Mouse (Mus musculus): ENCODE measurements at regions not wholly inside any gene's neighbourhood (a gene's known extent, or its start where the extent isn't known, plus 50 kb on each side); places are given as distances from the start of the nearest gene placed in this dataset.

DNA sequence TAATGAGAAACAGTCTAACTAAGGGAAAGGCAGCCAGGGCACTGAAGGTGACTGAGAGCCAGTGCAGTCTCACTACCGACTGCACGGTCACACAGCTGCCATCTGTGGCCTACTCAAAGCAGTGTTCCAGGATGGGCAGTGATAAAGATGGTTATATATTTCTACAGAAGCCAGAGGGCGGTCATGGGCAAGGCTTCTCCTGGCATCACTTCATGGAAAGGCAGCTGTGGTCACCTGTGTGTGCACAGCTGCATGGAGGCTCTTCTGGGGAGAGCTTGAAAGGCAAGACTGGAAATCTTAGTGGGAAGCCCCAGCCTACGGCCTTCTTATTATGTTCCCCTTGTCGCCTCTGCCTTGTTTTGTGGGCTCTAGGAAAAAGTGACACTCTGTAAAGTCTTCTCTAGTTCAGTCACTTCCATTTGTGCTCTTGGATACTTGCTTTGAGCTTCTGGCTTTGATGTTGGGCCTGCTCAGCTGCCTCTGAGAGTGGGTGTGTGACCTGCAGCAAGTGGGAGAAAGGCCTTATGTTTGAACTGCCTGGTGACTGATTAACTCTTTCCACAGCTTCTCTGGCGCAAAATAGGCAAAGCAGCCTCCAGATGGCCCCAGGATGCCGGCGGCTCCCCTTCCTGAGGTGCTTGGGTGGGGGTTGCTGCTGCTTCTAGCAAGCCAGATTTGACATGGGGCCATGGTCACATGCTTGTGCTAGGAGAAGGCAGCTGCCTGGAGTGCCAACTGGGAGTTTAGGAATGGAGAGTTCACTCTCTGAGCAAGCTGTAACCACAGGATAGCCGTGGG is 141.4 kb upstream of the Pdzrn3 start:
- H3K4me2 ChIP-seq (replicated peaks; ENCODE audit: low read depth), result no peak overlapping the region
- no peaks in the 10 kb centered on the region for H3K27me3 ChIP-seq (ENCODE audit: control insufficient read depth, insufficient read depth, low read length)
- H3K4me1 ChIP-seq (replicated peaks; ENCODE audit: control insufficient read depth, insufficient read depth), result no peaks in the 10 kb centered on the region
- ATAC-seq (ENCODE audit: low FRiP score, low TSS enrichment) (no peak), DNase-seq (ENCODE audit: low spot score) (peak; percentile 25)
- H3K27ac ChIP-seq (replicated peaks), result no peak overlapping the region
- H3K9ac ChIP-seq (ENCODE audit: low read length), result no peak overlapping the region; the same call in 1 of the 2 replicates
- WGBS, result 34% methylated on average over 9 of the region's 9 CpGs
- H3K36me3 ChIP-seq (ENCODE audit: control insufficient read depth, insufficient read depth, low read length), result no peaks in the 10 kb centered on the region
- no peak overlapping the region for H3K4me3 ChIP-seq (ENCODE audit: low read depth, low read length)
- H3K9me3 ChIP-seq (ENCODE audit: control insufficient read depth, low read length), result no peaks in the 10 kb centered on the region
- TF ChIP-seq EP300 (optimal IDR thresholded peaks at IDR 0.05), result no peak
- peak; percentile 40 for TF ChIP-seq CTCF (IDR thresholded peaks at IDR 0.05; ENCODE audit: low read depth)

DNA sequence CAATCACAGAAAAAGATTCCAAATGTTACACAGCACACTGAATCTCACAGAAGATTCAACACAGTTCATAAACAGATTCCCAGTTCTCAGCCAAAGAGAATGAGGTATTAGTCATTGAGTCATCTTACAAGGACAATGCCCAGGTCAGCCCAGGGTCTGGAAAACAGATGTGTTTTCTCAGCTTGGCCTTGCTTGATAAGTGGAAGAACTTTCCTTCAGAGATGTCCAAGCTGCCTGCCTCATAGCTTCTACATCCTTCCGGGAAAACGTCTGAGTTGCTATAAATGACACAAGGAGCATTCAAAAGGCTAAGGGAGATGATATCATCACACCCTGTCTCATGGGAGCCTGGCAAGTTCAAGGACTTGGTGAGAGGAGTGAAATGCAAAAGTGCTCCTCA is 139.9 kb upstream of the Pdzrn3 start:
- WGBS, result 43% methylated on average over 2 of the region's 2 CpGs
- no peak for ATAC-seq (ENCODE audit: low FRiP score, low TSS enrichment)
- H3K9ac ChIP-seq (ENCODE audit: low read length), result no peak overlapping the region

DNA sequence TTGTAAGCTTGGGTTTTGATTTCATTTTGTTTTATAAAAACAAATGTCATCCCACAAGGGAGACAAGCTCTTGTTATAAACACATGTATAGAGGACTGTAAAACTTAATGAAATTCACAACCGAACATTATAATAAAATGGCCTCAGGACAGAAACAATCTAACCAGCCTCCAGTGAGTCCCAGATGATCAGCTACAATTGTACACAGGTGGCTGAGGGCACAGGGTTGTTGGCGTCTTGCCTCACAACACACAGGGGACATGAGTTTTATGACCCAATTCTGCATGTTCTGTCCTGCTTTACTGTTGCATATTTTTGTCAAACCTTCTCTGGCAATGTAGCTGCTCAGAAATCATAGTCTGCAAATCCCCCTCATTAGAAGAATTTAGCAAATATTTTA is 136.0 kb upstream of the Pdzrn3 start:
- H3K9ac ChIP-seq (ENCODE audit: low read length), result no peak overlapping the region
- H3K27ac ChIP-seq (replicated peaks), result no peak overlapping the region
- no peaks in the 10 kb centered on the region for H3K4me1 ChIP-seq (replicated peaks; ENCODE audit: control insufficient read depth, insufficient read depth)
- H3K36me3 ChIP-seq (ENCODE audit: control insufficient read depth, insufficient read depth, low read length), result no peaks in the 10 kb centered on the region
- H3K9me3 ChIP-seq (ENCODE audit: control insufficient read depth, low read length), result no peaks in the 10 kb centered on the region
- H3K4me2 ChIP-seq (replicated peaks; ENCODE audit: low read depth), result no peak overlapping the region
- TF ChIP-seq EP300 (optimal IDR thresholded peaks at IDR 0.05), result no peak
- TF ChIP-seq CTCF (IDR thresholded peaks at IDR 0.05; ENCODE audit: low read depth), result no peak
- no peak overlapping the region for H3K4me3 ChIP-seq (ENCODE audit: low read depth, low read length)
- WGBS, result 63% methylated on average over 2 of the region's 2 CpGs
- ATAC-seq (ENCODE audit: low FRiP score, low TSS enrichment), result no peak
- H3K27me3 ChIP-seq (ENCODE audit: control insufficient read depth, insufficient read depth, low read length), result no peaks in the 10 kb centered on the region
- DNase-seq (ENCODE audit: low spot score), result no peak

More for the DNA sequence above, 139.9 kb upstream of the Pdzrn3 start:
- H3K4me2 ChIP-seq (replicated peaks; ENCODE audit: low read depth), result no peak overlapping the region
- H3K4me3 ChIP-seq (ENCODE audit: low read depth, low read length), result no peak overlapping the region
- DNase-seq (ENCODE audit: low spot score), result no peak
- H3K4me1 ChIP-seq (replicated peaks; ENCODE audit: control insufficient read depth, insufficient read depth), result no peaks in the 10 kb centered on the region
- no peaks in the 10 kb centered on the region for H3K36me3 ChIP-seq (ENCODE audit: control insufficient read depth, insufficient read depth, low read length)
- H3K27ac ChIP-seq (replicated peaks), result no peak overlapping the region
- H3K27me3 ChIP-seq (ENCODE audit: control insufficient read depth, insufficient read depth, low read length), result no peaks in the 10 kb centered on the region
- no peak for TF ChIP-seq EP300 (optimal IDR thresholded peaks at IDR 0.05)
- no peak for TF ChIP-seq CTCF (IDR thresholded peaks at IDR 0.05; ENCODE audit: low read depth)
- H3K9me3 ChIP-seq (ENCODE audit: control insufficient read depth, low read length), result no peaks in the 10 kb centered on the region

DNA sequence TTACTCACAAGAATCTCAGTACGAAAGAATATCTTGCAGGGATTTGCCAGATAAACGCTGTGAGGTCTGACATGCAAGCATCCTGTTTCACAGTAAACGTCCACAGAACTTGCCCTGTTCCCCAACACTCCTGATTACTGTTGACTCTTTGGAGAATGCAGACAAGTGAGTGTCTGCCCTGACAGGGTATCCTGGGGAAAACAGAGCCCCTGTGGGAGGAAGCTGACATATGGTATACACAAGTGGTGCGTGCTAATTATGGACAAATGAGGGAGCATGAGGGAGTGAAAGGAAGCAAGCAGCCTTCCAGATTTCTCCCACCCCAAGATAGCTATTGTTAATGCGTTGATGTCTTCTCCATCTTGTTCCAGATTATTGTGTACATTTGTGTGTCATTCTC is 124.5 kb upstream of the Pdzrn3 start:
- no peak for DNase-seq (ENCODE audit: low spot score)

DNA sequence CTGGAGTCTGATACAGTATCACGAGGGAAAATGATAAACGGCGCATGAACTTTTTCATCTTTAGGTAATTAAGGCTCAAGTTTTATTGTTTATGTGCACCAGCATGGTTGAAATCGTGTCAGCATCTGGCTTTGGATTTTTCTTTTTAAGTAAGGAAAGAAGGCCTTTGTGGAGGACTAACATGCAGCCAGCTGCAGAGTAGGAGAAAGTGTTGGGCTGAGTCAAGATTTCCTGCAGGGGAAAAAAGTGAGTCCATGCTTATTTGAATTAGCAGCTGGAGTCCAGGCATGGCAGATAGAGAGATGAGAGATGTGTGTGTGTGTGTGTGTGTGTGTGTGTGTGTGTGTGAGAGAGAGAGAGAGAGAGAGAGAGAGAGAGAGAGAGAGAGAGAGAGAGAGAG is 124.0 kb upstream of the Pdzrn3 start:
- 71% methylated on average over 4 of the region's 4 CpGs for WGBS
- H3K36me3 ChIP-seq (ENCODE audit: control insufficient read depth, insufficient read depth, low read length), result no peaks in the 10 kb centered on the region
- ATAC-seq (ENCODE audit: low FRiP score, low TSS enrichment) (no peak), DNase-seq (ENCODE audit: low spot score) (no peak)
- no peak overlapping the region for H3K9ac ChIP-seq (ENCODE audit: low read length)
- H3K27me3 ChIP-seq (ENCODE audit: control insufficient read depth, insufficient read depth, low read length), result no peaks in the 10 kb centered on the region
- no peak for TF ChIP-seq CTCF (IDR thresholded peaks at IDR 0.05; ENCODE audit: low read depth)
- TF ChIP-seq EP300 (optimal IDR thresholded peaks at IDR 0.05), result no peak
- no peaks in the 10 kb centered on the region for H3K9me3 ChIP-seq (ENCODE audit: control insufficient read depth, low read length)
- H3K27ac ChIP-seq (replicated peaks), result no peak overlapping the region
- H3K4me2 ChIP-seq (replicated peaks; ENCODE audit: low read depth), result no peak overlapping the region
- no peak overlapping the region for H3K4me3 ChIP-seq (ENCODE audit: low read depth, low read length)
- H3K4me1 ChIP-seq (replicated peaks; ENCODE audit: control insufficient read depth, insufficient read depth), result no peaks in the 10 kb centered on the region

More for the DNA sequence above, 124.5 kb upstream of the Pdzrn3 start:
- TF ChIP-seq EP300 (optimal IDR thresholded peaks at IDR 0.05) (no peak), CTCF (IDR thresholded peaks at IDR 0.05; ENCODE audit: low read depth) (no peak)
- Histone ChIP-seq H3K4me1 (replicated peaks; ENCODE audit: control insufficient read depth, insufficient read depth) (no peaks in the 10 kb centered on the region), H3K36me3 (ENCODE audit: control insufficient read depth, insufficient read depth, low read length) (no peaks in the 10 kb centered on the region), H3K27ac (replicated peaks) (no peak overlapping the region), H3K27me3 (ENCODE audit: control insufficient read depth, insufficient read depth, low read length) (no peaks in the 10 kb centered on the region), H3K9me3 (ENCODE audit: control insufficient read depth, low read length) (no peaks in the 10 kb centered on the region), H3K9ac (ENCODE audit: low read length) (no peak overlapping the region), H3K4me3 (ENCODE audit: low read depth, low read length) (no peak overlapping the region), H3K4me2 (replicated peaks; ENCODE audit: low read depth) (no peak overlapping the region)
- no peak for ATAC-seq (ENCODE audit: low FRiP score, low TSS enrichment)
- WGBS, result 34% methylated on average over 5 of the region's 5 CpGs

- no peak for TF ChIP-seq EP300 (optimal IDR thresholded peaks at IDR 0.05)
- TF ChIP-seq CTCF (IDR thresholded peaks at IDR 0.05; ENCODE audit: low read depth), result no peak
- Histone ChIP-seq H3K4me2 (replicated peaks; ENCODE audit: low read depth) (no peak overlapping the region), H3K4me3 (ENCODE audit: low read depth, low read length) (no peak overlapping the region), H3K27ac (replicated peaks) (no peak overlapping the region), H3K4me1 (replicated peaks; ENCODE audit: control insufficient read depth, insufficient read depth) (no peaks in the 10 kb centered on the region), H3K36me3 (ENCODE audit: control insufficient read depth, insufficient read depth, low read length) (no peaks in the 10 kb centered on the region), H3K27me3 (ENCODE audit: control insufficient read depth, insufficient read depth, low read length) (no peaks in the 10 kb centered on the region), H3K9ac (ENCODE audit: low read length) (no peak overlapping the region), H3K9me3 (ENCODE audit: control insufficient read depth, low read length) (no peaks in the 10 kb centered on the region)
- ATAC-seq (ENCODE audit: low FRiP score, low TSS enrichment), result no peak
- no peak for DNase-seq (ENCODE audit: low spot score)
Measured at GRCm38 (mm10) chr6:101500202-101500601, 122.5 kb upstream of the Pdzrn3 start.
